Mouse (Mus musculus) kidney, adult 11 months (tissue): ENCODE results near the gene Lsg1.
A peak's percentile ranks its signal among the peaks of the same experiment; 100 is the strongest.

Experiments used
- DNase-seq: peaks from one replicate; pipeline ENCODE4 v3.0.0; 2022

Gene Lsg1

GRCm38 (mm10) chr16:30587494-30588327 lies at the start of gene Lsg1:
Gene Lsg1, minus strand, starts transcription at chr16:30587592.
- DNase-seq = peak; percentile 83

GRCm38 (mm10) chr16:30633906-30634746 lies 46.7 kb upstream of the Lsg1 start:
- no peak for DNase-seq

GRCm38 (mm10) chr16:30629509-30629908 lies 42.1 kb upstream of the Lsg1 start:
- DNase-seq = no peak

- DNase-seq = no peak
Measured at GRCm38 (mm10) chr16:30628401-30628800, 41.0 kb upstream of the Lsg1 start.

GRCm38 (mm10) chr16:30627586-30628337 lies 40.4 kb upstream of the Lsg1 start:
- DNase-seq = no peak

- no peak for DNase-seq
Measured at GRCm38 (mm10) chr16:30624640-30625039, 37.2 kb upstream of the Lsg1 start.

- no peak for DNase-seq
Measured at GRCm38 (mm10) chr16:30623645-30624044, 36.3 kb upstream of the Lsg1 start.

GRCm38 (mm10) chr16:30616281-30616680 lies 28.9 kb upstream of the Lsg1 start:
- no peak for DNase-seq

- DNase-seq = no peak
Measured at GRCm38 (mm10) chr16:30614705-30615317, 27.4 kb upstream of the Lsg1 start.

- DNase-seq = no peak
Measured at GRCm38 (mm10) chr16:30614122-30614521, 26.7 kb upstream of the Lsg1 start.

- no peak for DNase-seq
Measured at GRCm38 (mm10) chr16:30613122-30613521, 25.7 kb upstream of the Lsg1 start.

- no peak for DNase-seq
Measured at GRCm38 (mm10) chr16:30611331-30611730, 23.9 kb upstream of the Lsg1 start.

GRCm38 (mm10) chr16:30607868-30608267 lies 20.5 kb upstream of the Lsg1 start:
- no peak for DNase-seq

GRCm38 (mm10) chr16:30605528-30605927 lies 18.1 kb upstream of the Lsg1 start:
- no peak for DNase-seq

GRCm38 (mm10) chr16:30604807-30605137 lies 17.4 kb upstream of the Lsg1 start:
- DNase-seq = no peak

GRCm38 (mm10) chr16:30604061-30604806 lies 16.8 kb upstream of the Lsg1 start:
- no peak for DNase-seq

GRCm38 (mm10) chr16:30603531-30603842 lies 16.1 kb upstream of the Lsg1 start:
- DNase-seq = no peak

- DNase-seq = no peak
Measured at GRCm38 (mm10) chr16:30602684-30603530, 15.5 kb upstream of the Lsg1 start.

- no peak for DNase-seq
Measured at GRCm38 (mm10) chr16:30601946-30602345, 14.6 kb upstream of the Lsg1 start.

GRCm38 (mm10) chr16:30601046-30601832 lies 13.8 kb upstream of the Lsg1 start:
- peak; percentile 56 for DNase-seq
